Mouse (Mus musculus): ENCODE data around the gene Ribc2. TPM values are rescaled to one million over a fixed set of nuclear protein-coding genes. Genes with fewer than 3 reads are reported as not detected.

Ribc2 gene
- polyA plus RNA-seq (2012; rRNA removed; ENCODE audit: low replicate concordance): not detected in 2 replicates

DNA sequence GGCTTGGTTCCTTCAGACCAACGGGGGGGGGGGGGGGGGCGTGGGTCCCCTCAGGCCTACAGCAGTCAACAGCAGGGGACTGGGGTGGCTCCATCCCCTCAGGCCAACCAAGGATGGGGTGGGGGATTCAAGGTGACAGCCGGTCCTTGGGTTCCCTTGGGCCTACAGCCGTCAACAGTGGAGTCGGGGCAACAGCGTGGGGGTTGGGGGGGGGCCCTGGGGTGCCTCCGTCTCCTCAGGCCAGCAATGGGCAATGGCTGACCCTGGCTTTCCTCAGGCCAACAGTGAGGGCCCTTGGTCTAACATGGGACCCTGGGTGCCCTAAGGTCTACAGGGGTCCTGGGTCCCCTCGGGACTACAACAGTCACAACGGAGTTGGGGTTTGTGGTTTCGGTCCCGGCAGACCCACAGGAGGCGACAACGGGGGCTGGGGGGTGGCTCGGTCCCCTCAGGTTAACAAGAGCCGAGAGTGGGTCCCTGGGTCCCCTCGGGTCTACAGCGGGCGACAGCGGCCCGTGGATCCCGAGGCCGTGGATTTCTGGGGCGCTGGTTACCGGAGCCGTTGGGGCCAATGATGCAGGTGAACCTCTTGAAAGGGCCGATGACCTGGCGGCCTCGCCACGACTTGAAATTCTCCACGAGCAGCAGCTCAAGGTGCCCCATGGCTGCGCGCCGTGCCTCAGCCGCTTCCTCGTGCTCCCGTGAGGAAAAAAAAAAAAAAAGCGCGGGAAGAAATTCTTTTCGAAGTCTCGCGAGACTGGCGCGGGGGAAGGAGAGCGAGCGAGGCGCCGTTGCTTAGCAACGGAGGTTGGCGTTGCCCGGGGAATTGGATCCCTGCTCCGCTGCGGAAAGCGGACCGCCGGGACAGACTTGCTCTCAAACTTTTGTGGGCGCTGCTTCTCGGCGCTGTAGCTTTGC is at the start of gene Ribc2, which contains the start of gene Smc1b:
Gene Ribc2 (plus strand): TSS at position 804 of the 918 bp plus-strand sequence.
Gene Smc1b (minus strand): TSS at position 690 of the 918 bp plus-strand sequence.

Other genes with a start within 250 kb of the Ribc2 start
- gene Gm29666, start 212.0 kb upstream of the Ribc2 start, polyA plus RNA-seq (2012; rRNA removed; ENCODE audit: low replicate concordance): 0.09 and 0.19 TPM in 2 replicates
- 5.5 and 6.5 TPM in 2 replicates for gene Nup50, start 208.7 kb upstream of the Ribc2 start, polyA plus RNA-seq (2012; rRNA removed; ENCODE audit: low replicate concordance)
- gene 5031439G07Rik, start 143.5 kb upstream of the Ribc2 start, polyA plus RNA-seq (2012; rRNA removed; ENCODE audit: low replicate concordance): 8.8 and 12.1 TPM in 2 replicates
- gene Upk3a, start 114.9 kb upstream of the Ribc2 start, polyA plus RNA-seq (2012; rRNA removed; ENCODE audit: low replicate concordance): 0.74 and 4.1 TPM in 2 replicates
- gene Fam118a, start 103.1 kb upstream of the Ribc2 start, polyA plus RNA-seq (2012; rRNA removed; ENCODE audit: low replicate concordance): 1.4 and 8.6 TPM in 2 replicates
- not detected in 2 replicates for gene Smc1b, start 114 bp upstream of the Ribc2 start, polyA plus RNA-seq (2012; rRNA removed; ENCODE audit: low replicate concordance)
- gene Fbln1, start 73.9 kb downstream of the Ribc2 start, polyA plus RNA-seq (2012; rRNA removed; ENCODE audit: low replicate concordance): 194 and 530 TPM in 2 replicates
- gene Atxn10, start 204.2 kb downstream of the Ribc2 start, polyA plus RNA-seq (2012; rRNA removed; ENCODE audit: low replicate concordance): 15.7 and 23.2 TPM in 2 replicates

All from duodenum, adult 2 months (tissue).